Mouse (Mus musculus) splenic B cell, adult 2 months (primary cell): ENCODE data around the gene Dync2li1.

Experiments used
- DNase-seq: peaks from one replicate; pipeline ENCODE4 v3.0.0-alpha.2; 2011; ENCODE audit warnings: low read depth, low spot score
- H3K27me3 ChIP-seq: 2 replicates; pipeline ENCODE4 v1.6.1; 2012; ENCODE audit warnings: mild to moderate bottlenecking, low read length, moderate library complexity, mixed read lengths; ENCODE audit not compliant: control insufficient read depth, poor library complexity, insufficient read depth, severe bottlenecking
- H3K36me3 ChIP-seq: 2 replicates; pipeline ENCODE4 v1.6.1; 2012; ENCODE audit warnings: mild to moderate bottlenecking, low read length, moderate library complexity, mixed read lengths; ENCODE audit not compliant: control insufficient read depth, poor library complexity, insufficient read depth, severe bottlenecking

Gene Dync2li1

DNA sequence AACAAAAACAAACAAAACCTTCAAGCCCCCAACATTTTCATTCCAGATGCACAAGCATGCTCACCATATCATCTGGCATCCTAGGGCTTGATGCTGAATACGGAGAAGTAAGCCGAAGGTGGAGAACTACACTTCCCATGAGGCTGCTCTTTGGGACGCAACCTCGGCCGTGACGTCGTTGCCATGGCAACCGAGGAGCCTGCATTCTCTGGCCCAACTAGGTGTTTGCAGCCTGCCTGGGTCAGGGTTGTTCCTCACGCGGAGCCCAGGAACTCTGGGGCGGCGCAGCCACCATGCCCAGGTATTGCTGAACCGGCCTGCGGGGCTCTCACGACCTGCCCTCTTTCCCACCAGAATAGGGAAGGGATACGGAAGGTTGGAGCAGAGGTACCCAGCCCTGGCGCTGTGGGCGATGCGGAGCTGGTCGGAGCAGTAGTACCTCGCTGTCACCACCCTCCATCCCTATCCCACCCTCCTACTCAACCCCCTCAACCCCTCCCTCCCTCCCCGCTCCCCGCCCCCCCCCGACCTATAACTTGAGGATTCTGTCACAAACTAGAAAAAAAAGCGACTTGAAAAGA lies at the start of gene Dync2li1:
Dync2li1 (plus strand) TSS at position 221 of the 581 bp plus-strand sequence.
- DNase-seq, result peak; percentile 94
- H3K36me3 ChIP-seq, result no peaks in the 10 kb centered on the region
- no peaks in the 10 kb centered on the region for H3K27me3 ChIP-seq

DNA sequence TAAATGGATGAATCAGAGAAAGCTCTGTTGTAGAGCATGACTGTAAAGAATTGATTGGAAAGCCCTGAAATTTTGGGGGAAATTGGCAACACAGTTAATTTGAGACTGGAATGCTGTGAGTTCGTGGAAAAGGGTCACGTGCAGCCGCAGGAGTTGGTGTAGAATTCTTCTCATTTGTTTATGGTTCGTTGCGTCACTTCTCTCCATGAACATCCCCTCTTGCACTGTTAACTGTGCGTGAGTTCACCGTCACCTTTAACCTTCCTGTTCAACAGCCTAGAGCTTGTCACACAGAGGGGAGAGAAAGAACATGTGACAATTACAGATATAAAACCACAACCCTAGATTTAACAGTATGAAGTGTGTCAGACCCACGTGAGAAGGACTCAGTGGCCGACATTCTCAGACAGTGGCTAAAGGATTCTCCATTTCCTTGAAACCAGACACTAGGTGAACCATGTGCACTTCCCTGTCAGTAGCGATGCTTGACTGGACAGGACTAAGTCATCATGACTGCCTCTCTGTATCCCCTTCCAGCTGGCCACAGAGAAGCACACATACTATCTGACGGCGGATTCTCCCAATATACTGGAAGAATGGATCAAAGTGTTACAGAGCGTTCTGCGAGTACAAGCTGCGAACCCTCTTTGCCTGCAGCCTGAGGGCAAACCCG lies 49.5 kb upstream of the Dync2li1 start:
- no peak for DNase-seq
- Histone ChIP-seq H3K36me3 (no peaks in the 10 kb centered on the region), H3K27me3 (no peaks in the 10 kb centered on the region)

DNA sequence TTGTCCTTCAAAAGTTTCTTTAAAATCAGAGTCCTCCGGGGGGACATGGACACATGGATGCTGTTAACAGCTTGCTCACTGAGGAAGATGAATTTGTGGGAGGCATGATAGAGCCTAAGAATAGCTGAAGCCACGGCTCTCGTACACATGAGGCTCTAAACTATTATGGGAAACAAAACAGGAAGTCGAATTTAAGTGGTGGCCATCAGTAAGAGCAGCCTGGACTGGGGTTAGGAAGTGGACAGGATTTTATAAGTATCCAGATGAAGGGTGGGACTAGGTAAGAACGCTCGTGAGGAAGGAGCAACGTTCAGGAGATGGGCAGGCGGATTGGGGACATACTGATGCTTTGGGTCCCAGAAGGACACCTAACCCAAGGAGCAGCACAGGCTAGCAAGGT lies 47.0 kb upstream of the Dync2li1 start:
- DNase-seq, result no peak
- Histone ChIP-seq H3K27me3 (no peaks in the 10 kb centered on the region), H3K36me3 (no peaks in the 10 kb centered on the region)

DNA sequence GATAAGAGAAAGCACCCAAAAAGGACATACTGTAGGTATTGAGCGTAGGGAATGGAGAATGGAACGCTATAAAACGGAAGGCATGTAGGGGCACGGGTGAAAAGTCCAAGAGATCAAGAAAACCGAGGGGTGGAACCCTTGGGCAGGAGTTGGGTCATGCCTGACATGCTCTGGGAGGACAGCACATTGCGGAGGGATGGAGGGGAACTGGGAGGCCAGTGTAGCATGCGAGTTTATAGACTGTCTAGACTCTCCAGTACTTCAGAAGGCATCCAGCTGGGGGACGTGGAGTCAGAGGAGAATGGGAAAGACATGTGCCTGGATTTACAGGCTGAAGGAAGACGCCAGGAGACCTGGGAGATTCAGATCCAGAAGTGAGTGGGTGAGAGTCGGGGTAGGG lies 46.5 kb upstream of the Dync2li1 start:
- Histone ChIP-seq H3K27me3 (no peaks in the 10 kb centered on the region), H3K36me3 (no peaks in the 10 kb centered on the region)
- no peak for DNase-seq

DNA sequence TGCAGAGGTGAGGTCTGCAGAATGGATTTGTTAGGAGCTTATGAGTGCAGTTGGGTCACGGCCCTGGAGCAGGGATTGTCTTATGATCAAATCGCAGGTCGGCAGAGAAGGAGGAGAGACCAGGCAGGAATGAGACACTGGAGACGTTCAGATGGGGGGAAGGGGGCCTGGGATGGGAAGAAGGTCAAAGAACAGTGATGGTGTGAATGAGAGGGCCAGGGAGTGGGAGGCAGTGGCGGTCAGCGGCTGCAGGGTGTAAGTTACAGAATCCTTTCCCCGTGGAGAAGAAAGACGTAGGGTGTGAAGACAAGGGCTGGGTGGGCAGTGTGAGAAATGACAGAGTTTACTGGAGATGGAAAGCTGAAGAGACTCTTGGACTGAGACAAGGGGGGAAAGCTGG lies 45.5 kb upstream of the Dync2li1 start:
- H3K27me3 ChIP-seq, result no peaks in the 10 kb centered on the region
- no peaks in the 10 kb centered on the region for H3K36me3 ChIP-seq
- no peak for DNase-seq

DNA sequence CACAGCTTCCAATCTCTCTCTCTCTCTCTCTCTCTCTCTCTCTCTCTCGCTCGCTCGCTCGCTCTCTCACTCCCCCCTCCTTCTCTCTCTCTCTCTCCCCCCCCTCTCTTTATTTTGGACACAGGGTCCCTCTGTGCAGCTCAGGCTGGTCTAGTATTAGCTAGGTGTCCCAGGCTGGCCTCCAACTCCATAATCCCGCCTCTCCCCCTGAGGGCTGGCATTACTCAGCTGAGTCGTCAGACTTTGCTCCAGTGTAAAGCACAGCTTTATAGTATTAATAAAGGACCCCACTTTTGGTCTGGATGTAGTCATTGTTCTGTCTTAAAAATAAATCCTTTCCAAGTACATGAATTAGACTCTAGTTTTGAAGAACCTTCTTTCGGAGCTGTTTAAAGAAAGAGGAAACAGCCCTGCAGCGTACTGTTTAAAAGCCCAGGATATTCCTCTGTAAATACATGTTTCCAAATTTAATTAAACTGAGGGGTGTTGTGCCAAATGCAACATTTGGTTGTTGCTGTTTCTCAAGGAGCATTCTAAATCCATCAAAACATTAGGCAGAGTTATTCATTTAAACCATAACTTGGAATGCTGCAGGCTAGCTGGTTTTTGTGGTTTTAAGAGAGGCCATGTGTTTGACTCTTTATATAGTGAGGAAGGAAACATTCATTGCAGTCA lies 44.4 kb upstream of the Dync2li1 start:
- DNase-seq, result no peak
- Histone ChIP-seq H3K36me3 (no peaks in the 10 kb centered on the region), H3K27me3 (no peaks in the 10 kb centered on the region)

DNA sequence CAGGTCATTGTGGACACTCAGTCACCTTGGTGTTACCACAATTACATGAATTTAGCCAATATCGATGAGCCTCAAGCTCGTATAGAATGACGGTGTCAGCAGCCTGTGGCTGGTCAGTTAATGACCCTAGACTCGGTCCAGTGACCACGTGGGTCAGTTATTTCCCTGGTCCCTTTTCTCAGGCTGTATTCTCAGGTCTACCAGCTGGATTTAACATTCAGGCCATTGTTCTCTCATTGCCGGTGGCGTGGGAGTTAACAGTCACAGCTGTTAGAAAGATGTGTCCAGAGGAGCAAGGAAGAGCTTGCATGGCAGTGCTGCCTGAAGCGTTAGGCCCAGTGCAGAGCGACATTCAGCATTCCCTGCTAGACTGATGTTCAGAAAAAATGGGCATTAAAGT lies 42.2 kb upstream of the Dync2li1 start:
- DNase-seq, result no peak
- Histone ChIP-seq H3K36me3 (no peaks in the 10 kb centered on the region), H3K27me3 (no peaks in the 10 kb centered on the region)

DNA sequence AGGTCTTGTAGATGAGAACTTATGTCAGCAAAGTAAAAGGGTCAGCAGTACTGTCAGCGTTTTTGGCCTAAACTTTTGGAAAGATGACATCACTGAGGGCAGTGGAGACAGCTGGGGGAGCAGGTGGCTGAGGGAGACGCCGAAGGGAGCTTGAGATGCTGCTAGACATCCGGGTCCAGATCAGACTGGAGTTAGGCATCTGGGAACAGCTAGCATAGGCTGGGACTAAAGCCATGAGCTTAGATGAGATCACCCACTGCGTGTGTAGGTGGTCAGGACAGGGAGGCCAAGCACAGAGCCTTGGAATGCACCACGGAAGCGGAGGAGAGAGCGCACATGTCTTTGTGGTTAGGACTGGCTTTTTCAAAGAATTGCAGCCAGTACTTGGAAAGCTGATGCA lies 41.2 kb upstream of the Dync2li1 start:
- Histone ChIP-seq H3K27me3 (no peaks in the 10 kb centered on the region), H3K36me3 (no peaks in the 10 kb centered on the region)
- DNase-seq, result no peak

DNA sequence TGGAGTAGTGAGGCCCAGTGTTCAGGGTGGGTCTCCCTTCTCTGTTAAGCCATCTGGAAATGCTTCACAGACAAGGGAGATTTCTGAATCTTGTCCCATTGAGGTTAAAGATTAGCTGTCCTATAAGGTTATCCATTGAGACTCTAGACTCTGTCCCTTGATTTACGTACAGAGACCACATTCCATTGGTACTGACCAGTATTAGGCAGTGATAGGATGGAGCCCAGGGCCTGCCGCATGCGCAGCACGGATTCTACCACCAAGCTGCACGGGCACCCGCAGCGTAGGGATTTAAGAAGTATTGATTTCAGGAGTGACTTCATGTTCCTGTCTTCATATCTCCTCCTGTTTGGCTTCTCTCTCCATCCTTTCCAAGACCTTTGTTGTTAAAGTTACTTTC lies 36.2 kb upstream of the Dync2li1 start:
- Histone ChIP-seq H3K27me3 (no peaks in the 10 kb centered on the region), H3K36me3 (no peaks in the 10 kb centered on the region)
- DNase-seq, result no peak

DNA sequence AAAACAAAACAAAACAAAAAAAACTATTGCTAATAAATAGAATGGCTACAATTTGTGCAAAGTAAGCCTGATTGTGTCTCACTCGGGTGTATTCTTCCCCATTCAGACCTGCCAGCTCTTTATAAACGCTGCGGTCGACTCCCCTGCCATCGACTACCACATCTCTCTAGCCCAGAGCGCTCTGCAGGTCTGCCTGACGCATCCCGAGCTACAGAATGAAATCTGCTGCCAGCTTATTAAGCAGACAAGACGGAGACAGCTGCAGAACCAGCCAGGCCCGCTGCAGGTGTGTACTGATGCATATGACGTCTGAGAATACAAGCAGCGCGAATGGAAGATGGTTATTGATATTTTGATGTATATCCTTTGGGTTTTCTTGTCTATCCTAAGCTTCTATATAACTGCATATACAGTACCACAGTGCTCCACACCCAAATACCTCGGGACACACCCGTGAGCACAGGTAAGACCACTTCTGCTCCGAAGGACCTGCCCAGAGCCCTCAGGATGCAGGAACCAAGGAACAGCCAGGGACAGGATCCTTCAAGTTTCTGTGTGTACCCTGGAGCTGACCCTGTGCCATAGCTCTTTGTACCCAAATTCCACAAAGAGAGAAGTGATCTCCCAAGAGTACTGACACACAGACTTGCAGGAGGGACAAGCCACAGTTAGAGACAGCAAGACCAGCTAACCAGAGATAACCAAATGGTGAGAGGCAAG lies 34.7 kb upstream of the Dync2li1 start:
- DNase-seq, result no peak
- H3K36me3 ChIP-seq, result no peaks in the 10 kb centered on the region
- no peaks in the 10 kb centered on the region for H3K27me3 ChIP-seq

DNA sequence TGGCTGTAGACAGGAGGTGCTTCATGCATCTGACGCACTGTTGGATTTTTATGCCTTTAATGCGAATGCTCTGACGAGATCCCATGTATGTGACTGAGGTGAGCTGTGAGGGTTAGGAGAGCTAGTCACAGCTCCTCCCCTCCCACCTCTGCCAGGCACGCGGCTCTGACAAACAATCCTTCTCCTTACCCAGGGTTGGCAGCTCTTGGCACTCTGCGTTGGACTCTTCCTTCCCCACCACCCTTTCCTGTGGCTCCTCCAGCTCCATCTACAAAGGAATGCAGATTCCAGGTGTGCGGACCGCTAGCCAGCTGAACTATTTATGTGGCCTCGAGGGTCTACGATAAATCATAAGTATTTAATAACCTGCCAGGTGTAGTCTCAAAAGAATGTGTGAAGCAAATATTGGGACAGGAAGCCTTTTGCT lies 30.3 kb upstream of the Dync2li1 start:
- Histone ChIP-seq H3K27me3 (no peaks in the 10 kb centered on the region), H3K36me3 (no peaks in the 10 kb centered on the region)
- no peak for DNase-seq

DNA sequence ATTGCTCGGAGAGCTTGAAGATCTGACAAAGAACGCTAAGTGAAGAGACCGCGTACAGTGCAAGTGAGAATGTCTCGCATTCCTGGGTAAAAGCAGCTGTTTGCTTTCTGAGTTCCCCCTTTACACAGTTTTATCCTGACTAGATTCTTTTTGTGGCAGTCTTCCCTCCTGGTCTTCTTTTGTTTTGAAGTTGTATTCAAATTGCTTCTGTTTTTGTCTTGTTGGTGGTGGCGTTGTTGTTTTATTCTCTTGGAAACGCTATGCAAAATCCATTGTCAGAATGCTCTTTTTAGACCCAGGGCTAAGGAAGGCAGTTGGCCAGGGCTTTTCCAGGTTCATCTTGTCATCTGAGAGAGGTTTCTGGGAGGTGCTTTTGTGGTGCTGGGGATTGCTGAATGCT lies 29.8 kb upstream of the Dync2li1 start:
- no peak for DNase-seq
- H3K27me3 ChIP-seq, result no peaks in the 10 kb centered on the region

DNA sequence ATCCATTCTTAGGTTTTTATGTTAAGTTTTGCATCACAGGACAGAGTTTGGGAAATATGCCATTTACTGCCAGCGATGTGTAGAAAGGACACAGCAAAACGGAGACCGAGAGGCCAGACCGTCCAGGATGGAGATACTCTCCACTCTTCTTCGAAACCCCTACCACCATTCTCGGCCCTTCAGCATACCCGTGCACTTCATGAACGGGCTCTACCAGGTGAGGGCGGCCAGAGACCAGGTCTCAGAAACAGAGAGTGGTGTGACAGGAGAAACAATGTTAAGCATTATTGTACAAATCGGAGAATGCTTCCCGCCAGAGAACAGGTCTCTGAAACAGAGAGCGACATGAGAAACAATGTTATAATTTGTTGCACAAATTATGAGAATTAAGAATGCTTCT lies 28.4 kb upstream of the Dync2li1 start:
- Histone ChIP-seq H3K27me3 (no peaks in the 10 kb centered on the region), H3K36me3 (no peaks in the 10 kb centered on the region)
- no peak for DNase-seq

More for the DNA sequence above, 29.8 kb upstream of the Dync2li1 start:
- no peaks in the 10 kb centered on the region for H3K36me3 ChIP-seq

DNA sequence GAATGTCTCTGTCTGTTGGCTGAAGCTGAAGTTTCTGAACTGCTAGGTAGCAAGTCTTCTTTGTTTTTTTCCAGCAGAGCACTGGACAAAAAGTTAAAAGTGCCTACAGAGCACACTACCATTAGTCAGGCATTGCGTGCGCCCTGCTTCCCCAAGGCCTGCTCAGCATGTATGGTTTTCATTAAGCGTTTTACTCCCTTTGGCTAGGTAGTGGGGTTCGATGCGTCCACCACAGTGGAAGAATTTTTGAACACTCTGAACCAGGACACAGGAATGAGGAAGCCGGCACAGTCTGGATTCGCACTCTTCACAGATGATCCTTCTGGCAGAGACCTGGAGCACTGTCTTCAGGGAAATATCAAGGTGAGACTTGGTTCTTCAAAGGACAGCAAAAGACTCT lies 27.4 kb upstream of the Dync2li1 start:
- H3K27me3 ChIP-seq, result no peaks in the 10 kb centered on the region
- H3K36me3 ChIP-seq, result no peaks in the 10 kb centered on the region
- no peak for DNase-seq
